Mouse (Mus musculus) CH12.LX (cell line): Measurements from ENCODE around the gene Vmn1r222. TPM values are rescaled to one million over a fixed set of nuclear protein-coding genes. Genes with fewer than 3 reads are reported as not detected.
"Not testable (repeated sequence)": the region's sequence is repeated elsewhere in the genome, so short reads cannot be mapped to it uniquely, and the experiment has no call there.

Experiments
- DNase-seq: peaks from one replicate; pipeline ENCODE4 v3.0.0-alpha.2; 2013; ENCODE audit errors: extremely low read depth
- H3K27ac ChIP-seq: 2 replicates; pipeline ENCODE4 v1.5.1; 2012; ENCODE audit warnings: low read depth, mild to moderate bottlenecking, control low read depth, moderate library complexity; ENCODE audit not compliant: insufficient read depth
- H3K27me3 ChIP-seq: replicated peaks from 2 replicates; pipeline ENCODE3; 2012; ENCODE audit warnings: inconsistent platforms
- H3K36me3 ChIP-seq, 2 experiments: replicated peaks in 1 of 2; 2 replicates each; pipeline versions ENCODE3 to v1.6.1; 2012; ENCODE audit warnings: inconsistent platforms in 1 of 2, low read length in 1 of 2, mild to moderate bottlenecking in 1 of 2, mixed read lengths in 1 of 2, moderate library complexity in 1 of 2; ENCODE audit not compliant: control insufficient read depth in 1 of 2, insufficient read depth in 1 of 2
- H3K4me1 ChIP-seq, 2 experiments: 2 replicates each; pipeline ENCODE4 v1.6.1; 2012; ENCODE audit warnings: inconsistent platforms in 1 of 2, moderate library complexity in 1 of 2; ENCODE audit not compliant: insufficient read depth in 2 of 2, control insufficient read depth in 1 of 2
- H3K4me2 ChIP-seq: 2 replicates; pipeline ENCODE4 v1.6.1; 2012; ENCODE audit warnings: low read depth, mild to moderate bottlenecking, control low read depth; ENCODE audit not compliant: poor library complexity, insufficient read depth, severe bottlenecking
- H3K4me3 ChIP-seq, 3 experiments: fragments of 150-350 bp in 1 of 3; sonication (generic) in 1 of 3; replicated peaks in 1 of 3; 2 replicates each; pipeline versions ENCODE3 to v1.5.1; 2011 to 2012; ENCODE audit warnings: low read depth in 2 of 3, low read length in 2 of 3, mild to moderate bottlenecking in 2 of 3, moderate library complexity in 2 of 3, control low read depth in 1 of 3, improper control_type of control experiment in 1 of 3, inconsistent platforms in 1 of 3, mixed read lengths in 1 of 3; ENCODE audit not compliant: poor library complexity in 1 of 3
- H3K79me2 ChIP-seq: replicated peaks from 2 replicates; pipeline ENCODE4 v1.6.1; 2012; ENCODE audit warnings: mild to moderate bottlenecking, moderate library complexity; ENCODE audit not compliant: control insufficient read depth, poor library complexity, insufficient read depth, severe bottlenecking; ENCODE audit errors: extremely low read depth
- H3K9ac ChIP-seq: 2 replicates; pipeline ENCODE4 v1.6.1; 2012; ENCODE audit warnings: low read depth, mild to moderate bottlenecking, control low read depth, moderate library complexity; ENCODE audit not compliant: insufficient read depth
- H3K9me3 ChIP-seq: replicated peaks from 2 replicates; pipeline ENCODE3; 2012; ENCODE audit warnings: low read length, inconsistent platforms, mixed read lengths
- BHLHE40 ChIP-seq: IDR thresholded peaks from 2 replicates; pipeline ENCODE4 v1.6.1; 2011; ENCODE audit warnings: mild to moderate bottlenecking, low read depth, low read length, improper control_type of control experiment
- CHD1 ChIP-seq: IDR thresholded peaks from 2 replicates; pipeline ENCODE4 v1.6.1; 2012; ENCODE audit warnings: low read depth, low read length, improper control_type of control experiment, inconsistent platforms
- CHD2 ChIP-seq: IDR thresholded peaks from 2 replicates; pipeline ENCODE4 v1.6.1; 2011; ENCODE audit warnings: low read length, improper control_type of control experiment
- CTCF ChIP-seq, 2 experiments: IDR thresholded peaks in 1 of 2; conservative IDR thresholded peaks in 1 of 2; 2 replicates each; pipeline ENCODE4 v1.5.1; 2011 to 2012; ENCODE audit warnings: low read depth in 2 of 2, low read length in 2 of 2, improper control_type of control experiment in 1 of 2, inconsistent platforms in 1 of 2, mild to moderate bottlenecking in 1 of 2, moderate library complexity in 1 of 2
- E2F4 ChIP-seq: IDR thresholded peaks from 2 replicates; pipeline ENCODE4 v1.6.1; 2011; ENCODE audit warnings: low read depth, low read length, improper control_type of control experiment; ENCODE audit not compliant: insufficient replicate concordance
- EP300 ChIP-seq: IDR thresholded peaks from 2 replicates; pipeline ENCODE4 v1.6.1; 2011; ENCODE audit warnings: low read length, improper control_type of control experiment
- ETS1 ChIP-seq: conservative IDR thresholded peaks from 2 replicates; pipeline ENCODE4 v1.6.1; 2012; ENCODE audit warnings: low read depth, mild to moderate bottlenecking, inconsistent platforms, low read length, improper control_type of control experiment, moderate library complexity
- GABPA ChIP-seq: IDR thresholded peaks from 2 replicates; pipeline ENCODE4 v1.6.1; 2012; ENCODE audit warnings: low read depth, low read length, improper control_type of control experiment, inconsistent platforms; ENCODE audit not compliant: insufficient replicate concordance
- HCFC1 ChIP-seq: IDR thresholded peaks from 2 replicates; pipeline ENCODE4 v1.6.1; 2012; ENCODE audit warnings: low read depth, mild to moderate bottlenecking, inconsistent platforms, low read length, improper control_type of control experiment
- IRF4 ChIP-seq: IDR thresholded peaks from 2 replicates; pipeline ENCODE4 v1.6.1; 2014; ENCODE audit warnings: low read depth, mild to moderate bottlenecking, inconsistent platforms, low read length, improper control_type of control experiment
- JUN ChIP-seq: IDR thresholded peaks from 2 replicates; pipeline ENCODE4 v1.6.1; 2011; ENCODE audit warnings: low read depth, mild to moderate bottlenecking, low read length, improper control_type of control experiment, moderate library complexity; ENCODE audit not compliant: insufficient read depth
- KAT2A ChIP-seq: IDR thresholded peaks from 2 replicates; pipeline ENCODE4 v1.6.1; 2012; ENCODE audit warnings: low read length, improper control_type of control experiment, inconsistent platforms; ENCODE audit not compliant: insufficient replicate concordance
- MAFK ChIP-seq: IDR thresholded peaks from 2 replicates; pipeline ENCODE4 v1.6.1; 2011; ENCODE audit warnings: low read length, improper control_type of control experiment; ENCODE audit not compliant: insufficient replicate concordance
- MAX ChIP-seq: IDR thresholded peaks from 2 replicates; pipeline ENCODE4 v1.6.1; 2011; ENCODE audit warnings: low read length, improper control_type of control experiment
- MAZ ChIP-seq: IDR thresholded peaks from 2 replicates; pipeline ENCODE4 v1.6.1; 2012; ENCODE audit warnings: low read depth, mild to moderate bottlenecking, inconsistent platforms, low read length, improper control_type of control experiment, moderate library complexity
- MEF2A ChIP-seq: IDR thresholded peaks from 2 replicates; pipeline ENCODE4 v1.6.1; 2014; ENCODE audit warnings: low read depth, mild to moderate bottlenecking, inconsistent platforms, low read length, improper control_type of control experiment, borderline replicate concordance
- MXI1 ChIP-seq: IDR thresholded peaks from 2 replicates; pipeline ENCODE4 v1.6.1; 2011; ENCODE audit warnings: mild to moderate bottlenecking, low read depth, low read length, improper control_type of control experiment
- MYC ChIP-seq: IDR thresholded peaks from 2 replicates; pipeline ENCODE4 v1.6.1; 2011; ENCODE audit warnings: low read depth, mild to moderate bottlenecking, improper control_type of control experiment, low read length
- NELFE ChIP-seq: IDR thresholded peaks from 2 replicates; pipeline ENCODE4 v1.6.1; 2011; ENCODE audit warnings: low read depth, low read length, improper control_type of control experiment
- NRF1 ChIP-seq: IDR thresholded peaks from 2 replicates; pipeline ENCODE4 v1.6.1; 2014; ENCODE audit warnings: low read depth, mild to moderate bottlenecking, inconsistent platforms, low read length, improper control_type of control experiment, moderate library complexity
- POLR2A ChIP-seq: IDR thresholded peaks from 2 replicates; pipeline ENCODE4 v1.6.1; 2011; ENCODE audit warnings: low read depth, mild to moderate bottlenecking, improper control_type of control experiment, low read length
- POLR2AphosphoS2 ChIP-seq: IDR thresholded peaks from 2 replicates; pipeline ENCODE4 v1.6.1; 2011; ENCODE audit warnings: low read depth, low read length, improper control_type of control experiment
- RAD21 ChIP-seq: IDR thresholded peaks from 2 replicates; pipeline ENCODE4 v1.6.1; 2011; ENCODE audit warnings: low read depth, mild to moderate bottlenecking, low read length, improper control_type of control experiment, moderate library complexity
- RCOR1 ChIP-seq: conservative IDR thresholded peaks from 2 replicates; pipeline ENCODE4 v1.6.1; 2012; ENCODE audit warnings: low read depth, mild to moderate bottlenecking, inconsistent platforms, low read length, improper control_type of control experiment
- SIN3A ChIP-seq: IDR thresholded peaks from 2 replicates; pipeline ENCODE4 v1.6.1; 2012; ENCODE audit warnings: low read length, improper control_type of control experiment, inconsistent platforms
- SMC3 ChIP-seq: IDR thresholded peaks from 2 replicates; pipeline ENCODE4 v1.6.1; 2011; ENCODE audit warnings: low read depth, low read length, improper control_type of control experiment
- TBP ChIP-seq: conservative IDR thresholded peaks from 2 replicates; pipeline ENCODE4 v1.6.1; 2011; ENCODE audit warnings: low read depth, low read length, improper control_type of control experiment
- UBTF ChIP-seq: IDR thresholded peaks from 2 replicates; pipeline ENCODE4 v1.6.1; 2012; ENCODE audit warnings: low read depth, mild to moderate bottlenecking, inconsistent platforms, low read length, improper control_type of control experiment, moderate library complexity
- USF2 ChIP-seq: conservative IDR thresholded peaks from 2 replicates; pipeline ENCODE4 v1.6.1; 2011; ENCODE audit warnings: low read depth, low read length, improper control_type of control experiment
- ZKSCAN1 ChIP-seq: IDR thresholded peaks from 2 replicates; pipeline ENCODE4 v1.6.1; 2012; ENCODE audit warnings: low read depth, inconsistent platforms, low read length, improper control_type of control experiment, borderline replicate concordance
- ZNF384 ChIP-seq: IDR thresholded peaks from 2 replicates; pipeline ENCODE4 v1.6.1; 2012; ENCODE audit warnings: low read depth, low read length, improper control_type of control experiment, inconsistent platforms
- dilution Hi-C: fragments of 300-500 bp; cut with MboI; formaldehyde crosslinking; loops from 2 replicates; pipeline ENCODE4 v1.14.3; 2020; ENCODE audit warnings: low sequenced_read_pairs; ENCODE audit not compliant: extremely low pct_unique_long_range_greater_than_20kb, extremely low pct_ligation_motif_present
- in situ Hi-C: fragments of 300-500 bp; cut with MboI; formaldehyde crosslinking; loops from 3 replicates; pipeline ENCODE4 v1.14.3; 2019; ENCODE audit warnings: low sequenced_read_pairs, low pct_ligation_motif_present, low pct_unique_long_range_greater_than_20kb, mixed read lengths
- polyA plus RNA-seq: library from polyadenylated mRNA; unstranded; fragments of >175 nt; gene quantifications from 2 replicates; pipeline ENCODE4 v1.2.1, GENCODE M21; 2012; ENCODE audit warnings: low read depth; ENCODE audit not compliant: insufficient read length
- total RNA-seq, 2 experiments: library from RNA; depleted of rRNA; stranded (reverse); fragments of 300-350 nt in 1 of 2; fragments of >200 nt in 1 of 2; gene quantifications; 2 replicates each; pipeline ENCODE4 v1.2.3; 2012 to 2014

The Vmn1r222 gene
- total RNA-seq (2012; rRNA removed) (not detected in 2 replicates), total RNA-seq (2014; rRNA removed) (not detected in 2 replicates), polyA plus RNA-seq (not detected in 2 replicates)

GRCm38 (mm10) chr13:23235847-23236246 lies at the start of gene Vmn1r222:
Vmn1r222 (minus strand) TSS chr13:23235947.
- H3K4me1 ChIP-seq, H3K4me2 ChIP-seq, DNase-seq, dilution Hi-C loops, H3K4me3 ChIP-seq, H3K9me3 ChIP-seq, H3K79me2 ChIP-seq, H3K27me3 ChIP-seq, H3K9ac ChIP-seq, H3K27ac ChIP-seq, H3K36me3 ChIP-seq: not testable (repeated sequence)
- in situ Hi-C loops, result loop anchor here (25.0 kb wide), 1 partner anchor 1149 kb away; the partner anchor contains the start of gene Vmn1r188

- Histone ChIP-seq H3K4me3 (peak overlapping the region; percentile 29 to 56 (median 51)), H3K9ac (peak overlapping the region; percentile 21; the same call in 1 of the 2 replicates), H3K27me3 (peaks cover 2% of the 10 kb centered on the region)
- TF ChIP-seq USF2 (no peak), EP300 (no peak), MAFK (peak; percentile 94), BHLHE40 (no peak), MAX (no peak), NELFE (no peak), JUN (no peak), KAT2A (peak; percentile 83), POLR2A (no peak), RCOR1 (no peak), NRF1 (peak; percentile 58), RAD21 (no peak), POLR2AphosphoS2 (no peak), UBTF (no peak), MXI1 (no peak), ZKSCAN1 (no peak), MAZ (no peak), ZNF384 (0 out of 2 replicates have a peak, but pooled peaks have one; percentile 16), SMC3 (no peak), MEF2A (no peak), GABPA (no peak), CHD1 (no peak), TBP (peak; percentile 100), MYC (no peak), ETS1 (no peak), E2F4 (peak; percentile 87; the same call in 1 of the 2 replicates), SIN3A (no peak), IRF4 (peak; percentile 61; the same call in 1 of the 2 replicates), CTCF (conservative IDR thresholded peaks at IDR 0.05 in 1 of 2, IDR thresholded peaks at IDR 0.05 in 1 of 2; ENCODE audit: low read depth in 2 of 2, low read length in 2 of 2) (no peak), HCFC1 (no peak), CHD2 (no peak)
These were observed 49.6 kb upstream of the Vmn1r222 start for GRCm38 (mm10) chr13:23285191-23285920.

More at GRCm38 (mm10) chr13:23285191-23285920, 49.6 kb upstream of the Vmn1r222 start:
- no peaks in the 10 kb centered on the region for H3K79me2 ChIP-seq
- dilution Hi-C loops (no loop called here), in situ Hi-C loops (loop anchor here (25.0 kb wide), 1 partner anchor 1398 kb away; no protein-coding TSS in a partner anchor)
- H3K4me1 ChIP-seq, result peaks cover 0 to 13% of the 10 kb centered on the region in 2 experiments; a peak in 2 of 4 replicates
- H3K36me3 ChIP-seq, result no peaks in the 10 kb centered on the region
- H3K27ac ChIP-seq, result no peak overlapping the region
- no peaks in the 10 kb centered on the region for H3K9me3 ChIP-seq
- H3K4me2 ChIP-seq, result peak overlapping the region; percentile 34
- DNase-seq, result peak; percentile 77
